Mouse (Mus musculus): ENCODE results near the gene Pecam1.
"Not testable (repeated sequence)": the region's sequence is repeated elsewhere in the genome, so short reads cannot be mapped to it uniquely, and the experiment has no call there.

The Pecam1 gene

GRCm38 (mm10) chr11:106750121-106750751 is at the start of gene Pecam1:
TSS of gene Pecam1 (minus strand) at chr11:106750628.
- DNase-seq: peak; percentile 42 to 76

- no peak for DNase-seq
Observed at GRCm38 (mm10) chr11:106795679-106796078, 45.3 kb upstream of the Pecam1 start.

GRCm38 (mm10) chr11:106793846-106794245 is 43.4 kb upstream of the Pecam1 start:
- no peak for DNase-seq

- no peak for DNase-seq
Observed at GRCm38 (mm10) chr11:106789649-106790048, 39.2 kb upstream of the Pecam1 start.

- peak; percentile 95 to 98 for DNase-seq
Observed at GRCm38 (mm10) chr11:106788775-106789459, 38.5 kb upstream of the Pecam1 start, which contains the start of the genes Ddx5 and Cep95. TSS of gene Ddx5 (minus strand) at chr11:106789185. TSS of gene Cep95 (plus strand) at chr11:106789252.

GRCm38 (mm10) chr11:106788026-106788774 is 37.8 kb upstream of the Pecam1 start:
- peak; percentile 94 for DNase-seq

- DNase-seq: peak; percentile 82 to 83
Observed at GRCm38 (mm10) chr11:106787131-106788025, 37.0 kb upstream of the Pecam1 start.

GRCm38 (mm10) chr11:106785043-106785442 is 34.6 kb upstream of the Pecam1 start:
- DNase-seq: no peak

- no peak for DNase-seq
Observed at GRCm38 (mm10) chr11:106784476-106784875, 34.0 kb upstream of the Pecam1 start.

- DNase-seq: no peak
Observed at GRCm38 (mm10) chr11:106782841-106783764, 32.7 kb upstream of the Pecam1 start.

GRCm38 (mm10) chr11:106782271-106782670 is 31.8 kb upstream of the Pecam1 start:
- DNase-seq: not testable (repeated sequence)

- DNase-seq: no peak
Observed at GRCm38 (mm10) chr11:106780590-106781220, 30.3 kb upstream of the Pecam1 start.

- no peak for DNase-seq
Observed at GRCm38 (mm10) chr11:106780089-106780425, 29.6 kb upstream of the Pecam1 start.

GRCm38 (mm10) chr11:106779388-106780088 is 29.1 kb upstream of the Pecam1 start, which contains the start of gene Polg2:
TSS of gene Polg2 (minus strand) at chr11:106779537.
- DNase-seq: peak; percentile 89 to 92

GRCm38 (mm10) chr11:106778589-106779387 is 28.4 kb upstream of the Pecam1 start:
- no peak for DNase-seq

- no peak for DNase-seq
Observed at GRCm38 (mm10) chr11:106778132-106778531, 27.7 kb upstream of the Pecam1 start.

GRCm38 (mm10) chr11:106777395-106777794 is 27.0 kb upstream of the Pecam1 start:
- DNase-seq: no peak

GRCm38 (mm10) chr11:106776960-106777359 is 26.5 kb upstream of the Pecam1 start:
- DNase-seq: no peak

GRCm38 (mm10) chr11:106773061-106773460 is 22.6 kb upstream of the Pecam1 start:
- DNase-seq: no peak
